Mouse (Mus musculus) kidney, adult 2 months (tissue): Measurements from ENCODE around the gene Arfgef3.

Experiments
- CTCF ChIP-seq: fragments of 200-500 bp; conservative IDR thresholded peaks from 2 replicates; pipeline ENCODE4 v1.5.1; 2011; ENCODE audit warnings: low read depth, mild to moderate bottlenecking, control low read depth, low read length, moderate library complexity, mixed read lengths; ENCODE audit not compliant: insufficient read depth, insufficient read length
- POLR2A ChIP-seq: fragments of 200-500 bp; IDR thresholded peaks from one replicate; pipeline ENCODE4 v1.6.1; 2011; ENCODE audit warnings: low read depth, low read length, control low read depth

GRCm38 (mm10) chr10:18741024-18741423 is 2.7 kb downstream of the Arfgef3 start:
- TF ChIP-seq POLR2A, result no peak
- no peak for TF ChIP-seq CTCF
